Mouse (Mus musculus): ENCODE data around the gene Man2c1. TPM values are rescaled to one million over a fixed set of nuclear protein-coding genes. Genes with fewer than 3 reads are reported as not detected.

Gene Man2c1
- polyA plus RNA-seq, 1 experiment from 2014 or later: 74.8 TPM

DNA sequence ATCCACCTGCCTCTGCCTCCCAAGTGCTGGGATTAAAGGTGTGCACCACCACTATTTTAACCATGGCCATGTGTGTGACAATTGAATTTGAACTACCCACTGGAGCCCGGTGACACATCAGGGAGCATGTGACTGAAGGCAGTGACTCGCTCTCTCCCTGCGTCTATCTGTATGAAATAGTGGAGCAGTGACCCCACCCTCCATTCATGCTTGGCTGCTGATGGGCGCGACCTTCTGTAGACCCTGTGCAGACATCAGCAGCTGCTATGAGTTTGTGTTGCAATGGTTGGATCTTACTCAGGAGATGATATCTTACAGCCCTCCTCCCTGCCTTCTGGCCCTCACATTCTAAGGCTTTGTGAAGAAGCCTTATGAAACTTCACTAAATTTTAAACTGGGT, 37.9 kb downstream of the Man2c1 start:
- 66% methylated on average over 5 of the region's 5 CpGs for WGBS
- ATAC-seq (ENCODE audit: insufficient read depth, low FRiP score): no peak
- no peak overlapping the region for H3K27ac ChIP-seq (ENCODE audit: low read length)
- H3K4me1 ChIP-seq (ENCODE audit: control insufficient read depth, insufficient read depth, low read length): no peaks in the 10 kb centered on the region
- no peak overlapping the region for H3K9ac ChIP-seq (ENCODE audit: low read length)
- H3K4me2 ChIP-seq (ENCODE audit: low read depth, low read length): no peak overlapping the region
- H3K9me3 ChIP-seq (replicated peaks; ENCODE audit: control insufficient read depth, low read length): no peaks in the 10 kb centered on the region
- no peaks in the 10 kb centered on the region for H3K36me3 ChIP-seq (ENCODE audit: control insufficient read depth, insufficient read depth, low read length)
- H3K27me3 ChIP-seq (ENCODE audit: control insufficient read depth, insufficient read depth, low read length): no peaks in the 10 kb centered on the region
- no peak overlapping the region for H3K4me3 ChIP-seq (replicated peaks; ENCODE audit: low read length)

Other genes with a start within 250 kb of the Man2c1 start
- 12.9 and 13.1 TPM in 2 replicates for gene Snx33, start 202.3 kb upstream of the Man2c1 start, polyA plus RNA-seq (2015; fragmentation: Nextera tagmentation; extraction: Ambion mirVana)
- 73.9 and 80.1 TPM in 2 replicates for gene Imp3, start 193.2 kb upstream of the Man2c1 start, polyA plus RNA-seq (2015; fragmentation: Nextera tagmentation; extraction: Ambion mirVana)
- 19.8 and 20.0 TPM in 2 replicates for gene Snupn, start 179.8 kb upstream of the Man2c1 start, polyA plus RNA-seq (2015; fragmentation: Nextera tagmentation; extraction: Ambion mirVana)
- gene Ptpn9, start 135.8 kb upstream of the Man2c1 start, polyA plus RNA-seq (2015; fragmentation: Nextera tagmentation; extraction: Ambion mirVana): 14.2 and 15.1 TPM in 2 replicates
- 27.5 and 27.6 TPM in 2 replicates for gene Sin3a, start 58.6 kb upstream of the Man2c1 start, polyA plus RNA-seq (2015; fragmentation: Nextera tagmentation; extraction: Ambion mirVana)
- gene Neil1, start 17.6 kb downstream of the Man2c1 start, polyA plus RNA-seq (2015; fragmentation: Nextera tagmentation; extraction: Ambion mirVana): 8.4 and 8.9 TPM in 2 replicates
- 84.3 and 92.9 TPM in 2 replicates for gene Commd4, start 27.6 kb downstream of the Man2c1 start, polyA plus RNA-seq (2015; fragmentation: Nextera tagmentation; extraction: Ambion mirVana)
- gene Trcg1, start 105.9 kb downstream of the Man2c1 start, polyA plus RNA-seq (2015; fragmentation: Nextera tagmentation; extraction: Ambion mirVana): 0.07 TPM in 1 of 2 replicates, not detected in the other
- gene 1700017B05Rik, start 131.9 kb downstream of the Man2c1 start, polyA plus RNA-seq (2015; fragmentation: Nextera tagmentation; extraction: Ambion mirVana): 21.7 and 23.0 TPM in 2 replicates